Mouse (Mus musculus) regulatory T cell (primary cell): ENCODE data around the gene Csmd2.

ENCODE experiments used
- in situ Hi-C: fragments of 300-600 bp; cut with MboI, MseI; formaldehyde crosslinking; loops from one replicate; pipeline ENCODE4 v1.15.1; 2025; ENCODE audit warnings: high pct_unique_total_duplicates

Gene Csmd2

GRCm38 (mm10) chr4:128411941-128412630, 424.4 kb downstream of the Csmd2 start:
- in situ Hi-C loops, result no loop called here

- in situ Hi-C loops, result no loop called here
Measured at GRCm38 (mm10) chr4:128414741-128415140, 427.1 kb downstream of the Csmd2 start.

- in situ Hi-C loops, result no loop called here
Measured at GRCm38 (mm10) chr4:128419988-128420617, 432.4 kb downstream of the Csmd2 start.

- in situ Hi-C loops, result no loop called here
Measured at GRCm38 (mm10) chr4:128422486-128422885, 434.8 kb downstream of the Csmd2 start.

GRCm38 (mm10) chr4:128425339-128425738, 437.7 kb downstream of the Csmd2 start:
- in situ Hi-C loops, result no loop called here

- in situ Hi-C loops, result no loop called here
Measured at GRCm38 (mm10) chr4:128427261-128428030, 439.8 kb downstream of the Csmd2 start.

- in situ Hi-C loops, result no loop called here
Measured at GRCm38 (mm10) chr4:128428303-128429107, 440.8 kb downstream of the Csmd2 start.

- in situ Hi-C loops, result no loop called here
Measured at GRCm38 (mm10) chr4:128429591-128429990, 441.9 kb downstream of the Csmd2 start.

GRCm38 (mm10) chr4:128440550-128440949, 452.9 kb downstream of the Csmd2 start:
- in situ Hi-C loops, result no loop called here

- in situ Hi-C loops, result no loop called here
Measured at GRCm38 (mm10) chr4:128441228-128441627, 453.6 kb downstream of the Csmd2 start.

- in situ Hi-C loops, result no loop called here
Measured at GRCm38 (mm10) chr4:128442791-128443190, 455.1 kb downstream of the Csmd2 start.

- in situ Hi-C loops, result no loop called here
Measured at GRCm38 (mm10) chr4:128445514-128446260, 458.0 kb downstream of the Csmd2 start.

- in situ Hi-C loops, result no loop called here
Measured at GRCm38 (mm10) chr4:128448831-128449431, 461.3 kb downstream of the Csmd2 start.

GRCm38 (mm10) chr4:128450137-128450536, 462.5 kb downstream of the Csmd2 start:
- in situ Hi-C loops, result no loop called here

GRCm38 (mm10) chr4:128450974-128451373, 463.3 kb downstream of the Csmd2 start:
- in situ Hi-C loops, result no loop called here

GRCm38 (mm10) chr4:128451383-128451794, 463.7 kb downstream of the Csmd2 start:
- in situ Hi-C loops, result no loop called here

GRCm38 (mm10) chr4:128466708-128467107, 479.1 kb downstream of the Csmd2 start:
- in situ Hi-C loops, result no loop called here

GRCm38 (mm10) chr4:128468040-128468439, 480.4 kb downstream of the Csmd2 start:
- in situ Hi-C loops, result no loop called here

- in situ Hi-C loops, result no loop called here
Measured at GRCm38 (mm10) chr4:128476249-128476648, 488.6 kb downstream of the Csmd2 start.

- in situ Hi-C loops, result no loop called here
Measured at GRCm38 (mm10) chr4:128483891-128484290, 496.2 kb downstream of the Csmd2 start.

GRCm38 (mm10) chr4:128484679-128485078, 497.0 kb downstream of the Csmd2 start:
- in situ Hi-C loops, result no loop called here
